Mouse (Mus musculus): ENCODE measurements around the gene Eif4a2.
"Not testable (repeated sequence)": the region's sequence is repeated elsewhere in the genome, so short reads cannot be mapped to it uniquely, and the experiment has no call there.

Gene Eif4a2

DNA sequence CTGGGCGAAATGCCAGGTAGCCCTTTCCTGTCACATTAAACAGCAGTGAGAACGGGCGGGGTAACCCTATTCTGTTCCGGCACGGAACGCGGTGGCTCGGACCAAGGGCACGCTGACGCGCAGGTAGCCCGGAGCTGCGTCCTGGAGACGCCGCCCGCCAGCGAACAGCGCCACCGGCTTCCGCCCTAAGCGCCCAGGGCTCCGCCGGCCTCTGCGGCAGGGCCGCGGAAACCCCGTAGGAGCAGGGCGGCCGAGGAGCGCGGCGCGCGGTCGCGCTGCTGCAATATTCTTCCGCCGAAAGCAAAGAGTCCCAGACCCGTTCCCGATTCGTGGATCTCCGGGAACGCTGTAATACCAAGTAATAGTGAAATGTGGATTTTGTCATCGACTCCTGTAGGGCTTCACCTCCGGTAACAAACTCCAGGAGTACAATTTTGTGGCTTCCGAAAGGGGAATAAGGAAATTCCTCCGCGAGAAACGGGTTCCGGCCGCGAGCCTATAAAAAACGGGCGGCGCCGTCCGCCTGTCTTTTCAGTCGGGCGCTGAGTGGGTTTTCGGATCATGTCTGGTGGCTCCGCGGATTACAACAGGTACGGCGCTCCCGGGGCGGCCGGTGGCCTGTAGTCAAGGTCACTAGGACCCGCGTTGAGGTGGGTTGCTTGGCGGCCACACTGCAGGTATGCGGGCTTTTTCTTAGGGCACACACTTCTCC, at the start of gene Eif4a2:
Gene Eif4a2 (plus strand): TSS at position 214 of the 712 bp plus-strand sequence.
- peak; percentile 92 to 93 for DNase-seq (ENCODE audit: low spot score in 2 of 2)

DNA sequence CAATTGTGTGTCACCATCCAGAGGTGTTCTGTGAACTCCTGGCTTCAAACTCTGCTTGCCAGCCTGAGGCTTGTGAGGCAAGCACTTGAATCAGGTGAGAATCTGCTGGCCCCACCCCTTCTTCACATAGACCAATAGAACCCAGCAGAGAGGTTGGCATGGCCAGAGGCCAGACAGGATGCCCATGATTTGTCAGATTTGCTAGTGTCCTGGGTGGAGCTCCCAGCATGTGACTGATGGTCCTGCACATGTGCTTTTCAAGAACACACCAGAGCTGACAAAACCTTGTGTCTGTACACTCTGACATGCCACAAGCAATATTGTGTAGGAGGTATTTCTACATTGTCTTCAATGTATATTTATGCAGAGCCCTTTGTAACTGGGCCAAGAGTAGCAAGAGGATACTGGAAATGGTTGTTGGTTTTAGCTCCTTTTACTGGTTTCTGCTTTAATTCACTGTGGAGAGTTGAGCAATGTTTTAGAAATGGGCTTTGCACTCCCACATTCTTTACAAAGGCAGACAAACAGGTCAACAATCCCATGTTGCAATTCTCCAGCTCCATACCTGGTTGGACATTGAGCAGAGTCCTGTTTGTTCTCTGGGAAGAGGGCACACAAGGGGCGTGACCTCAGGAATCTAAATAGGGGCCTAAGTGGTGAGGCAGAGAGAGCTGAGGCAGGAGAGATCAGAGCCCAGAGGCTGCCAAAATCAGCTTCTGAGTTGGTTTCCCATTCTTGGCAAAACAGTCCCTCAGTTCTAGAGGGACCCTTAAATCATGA, 49.4 kb upstream of the Eif4a2 start, which contains the start of gene Kng1:
Gene Kng1 (plus strand): TSS at position 198 of the 780 bp plus-strand sequence.
- DNase-seq (ENCODE audit: low spot score in 2 of 2): not testable (repeated sequence)

DNA sequence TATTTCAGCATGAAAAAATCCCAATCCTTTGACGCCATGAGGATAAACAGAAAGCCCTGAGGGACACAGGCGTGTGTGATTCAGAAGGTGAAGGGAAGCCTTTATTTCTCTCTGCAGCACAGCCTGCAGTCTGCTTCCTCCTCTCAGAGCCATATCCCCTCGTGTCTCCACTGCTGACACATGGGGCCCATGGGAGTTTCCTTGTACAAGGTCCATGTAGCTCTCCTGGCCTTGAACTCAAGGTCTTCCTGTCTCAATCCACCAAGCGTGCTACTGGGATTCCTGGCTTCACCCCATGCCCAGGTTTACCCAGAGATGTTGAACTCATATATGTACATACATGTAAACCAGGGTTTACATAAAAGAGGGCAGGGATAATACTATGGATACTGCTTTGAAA, 47.6 kb upstream of the Eif4a2 start:
- DNase-seq (ENCODE audit: low spot score in 2 of 2): not testable (repeated sequence)

DNA sequence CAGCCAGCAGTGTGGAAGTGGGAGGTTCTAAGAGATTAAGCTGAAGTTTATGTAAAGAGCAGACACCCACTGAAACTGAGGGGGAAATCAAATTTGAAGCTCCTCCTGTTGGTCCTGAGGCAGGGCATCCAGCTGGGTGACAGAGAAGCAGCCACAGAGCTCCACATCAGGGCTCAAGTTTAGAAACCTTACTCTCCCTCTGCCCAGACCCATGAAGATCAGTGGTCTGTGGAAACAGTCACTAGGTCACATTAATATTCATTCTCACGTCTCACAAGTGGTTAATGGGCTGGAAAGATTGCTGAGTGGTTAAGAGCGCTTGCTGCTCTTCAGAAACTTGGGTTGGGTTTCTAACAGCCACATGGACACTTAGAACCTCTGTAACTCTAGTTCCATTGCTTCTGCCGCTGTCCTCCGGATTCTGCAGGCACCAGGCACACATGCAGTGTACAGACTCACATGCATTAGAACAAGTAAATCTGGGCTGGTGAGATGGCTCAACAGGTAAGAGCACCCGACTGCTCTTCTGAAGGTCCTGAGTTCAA, 46.4 kb upstream of the Eif4a2 start:
- DNase-seq (ENCODE audit: low spot score in 2 of 2): not testable (repeated sequence)

DNA sequence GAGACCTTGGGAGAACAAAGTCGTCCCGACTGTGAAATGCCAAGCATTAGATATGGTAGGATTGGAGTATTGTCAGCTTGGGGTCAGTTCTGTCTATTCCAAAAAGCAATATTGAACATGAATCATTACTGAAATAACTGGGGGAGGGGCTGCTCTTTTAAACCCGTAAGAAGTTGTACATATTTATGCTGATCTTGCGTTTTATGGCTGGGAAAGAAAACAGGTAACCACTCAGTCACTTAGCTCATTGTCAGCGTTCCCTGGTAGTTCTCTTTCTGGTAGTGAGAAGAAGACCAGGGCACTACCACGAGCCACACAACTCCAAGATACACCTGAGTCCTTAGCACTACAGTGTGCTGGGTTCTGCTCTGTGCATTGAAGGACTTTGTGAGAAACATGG, 29.7 kb upstream of the Eif4a2 start:
- DNase-seq (ENCODE audit: low spot score in 2 of 2): not testable (repeated sequence)

DNA sequence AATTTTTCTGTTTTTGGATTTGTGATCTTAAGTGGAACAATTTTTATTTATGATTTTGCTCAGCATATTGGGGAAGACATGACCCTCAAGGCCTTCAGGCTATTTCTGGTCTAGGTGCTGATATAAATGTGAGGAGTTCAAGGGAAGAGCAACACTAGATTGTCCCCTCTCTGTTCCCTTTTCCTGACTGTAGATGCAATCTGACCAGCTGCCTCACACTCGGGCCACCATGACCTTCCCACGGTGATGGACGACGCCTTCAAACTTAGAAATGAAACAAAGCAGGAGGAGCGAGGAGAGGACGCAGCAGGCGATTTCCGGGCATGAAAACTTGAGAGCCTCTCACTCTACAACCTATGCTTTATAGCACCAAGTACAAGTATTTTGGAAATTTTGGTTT, 20.1 kb upstream of the Eif4a2 start:
- not testable (repeated sequence) for DNase-seq (ENCODE audit: low spot score in 2 of 2)

DNA sequence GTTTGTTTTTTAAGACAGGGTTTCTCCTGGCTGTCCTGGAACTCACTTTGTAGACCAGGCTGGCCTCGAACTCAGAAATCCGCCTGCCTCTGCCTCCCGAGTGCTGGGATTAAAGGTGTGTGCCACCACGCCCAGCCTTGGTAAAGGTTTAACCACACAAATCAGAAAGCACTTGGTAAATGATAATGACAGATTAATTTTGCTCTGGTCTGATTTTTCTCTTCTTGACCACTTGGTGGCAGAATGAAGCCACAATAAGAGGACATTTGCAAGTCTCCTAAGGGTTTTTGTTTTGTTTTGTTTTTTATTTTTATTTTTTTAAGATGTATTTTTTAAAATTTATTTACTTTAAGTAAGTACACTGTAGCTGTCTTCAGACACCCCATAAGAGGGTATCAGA, 19.5 kb upstream of the Eif4a2 start:
- not testable (repeated sequence) for DNase-seq (ENCODE audit: low spot score in 2 of 2)

DNA sequence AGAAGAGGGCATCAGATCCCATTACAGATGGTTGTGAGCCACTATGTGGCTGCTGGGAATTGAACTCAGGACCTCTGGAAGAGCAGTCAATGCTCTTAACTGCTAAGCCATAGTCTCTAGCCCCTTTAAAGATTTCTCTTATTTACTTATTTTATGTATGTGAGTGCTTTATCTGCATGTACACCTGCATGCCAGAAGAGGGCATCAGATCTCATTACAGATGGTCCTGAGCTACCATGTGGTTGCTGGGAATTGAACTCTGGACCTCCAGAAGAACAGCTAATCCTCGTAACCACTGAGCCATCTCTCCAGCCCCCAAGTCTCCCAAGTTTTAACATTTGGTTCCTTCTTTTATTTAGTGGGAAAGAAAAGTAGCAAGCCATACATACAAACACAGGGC, 18.8 kb upstream of the Eif4a2 start:
- DNase-seq (ENCODE audit: low spot score in 2 of 2): not testable (repeated sequence)

DNA sequence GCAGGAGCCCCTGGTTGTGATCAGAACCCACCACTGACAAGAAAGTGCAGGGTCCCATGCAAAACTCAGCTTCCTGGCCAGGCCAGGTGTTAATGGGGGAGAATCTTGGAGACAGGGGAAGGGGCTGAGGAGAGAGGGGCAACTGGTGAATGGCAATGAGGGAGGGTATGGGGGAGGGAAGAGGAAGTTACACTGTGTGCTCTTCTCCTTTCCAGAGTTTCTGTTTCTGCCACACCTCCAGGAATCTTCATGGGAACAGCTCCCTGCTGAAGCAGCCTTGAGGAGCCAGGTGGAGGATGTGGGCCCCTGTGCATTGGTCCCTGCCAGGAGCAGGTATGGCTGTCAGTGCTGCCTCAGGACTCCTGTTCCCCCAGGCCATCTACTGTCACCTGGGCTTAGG, 15.9 kb upstream of the Eif4a2 start:
- DNase-seq (ENCODE audit: low spot score in 2 of 2): not testable (repeated sequence)

DNA sequence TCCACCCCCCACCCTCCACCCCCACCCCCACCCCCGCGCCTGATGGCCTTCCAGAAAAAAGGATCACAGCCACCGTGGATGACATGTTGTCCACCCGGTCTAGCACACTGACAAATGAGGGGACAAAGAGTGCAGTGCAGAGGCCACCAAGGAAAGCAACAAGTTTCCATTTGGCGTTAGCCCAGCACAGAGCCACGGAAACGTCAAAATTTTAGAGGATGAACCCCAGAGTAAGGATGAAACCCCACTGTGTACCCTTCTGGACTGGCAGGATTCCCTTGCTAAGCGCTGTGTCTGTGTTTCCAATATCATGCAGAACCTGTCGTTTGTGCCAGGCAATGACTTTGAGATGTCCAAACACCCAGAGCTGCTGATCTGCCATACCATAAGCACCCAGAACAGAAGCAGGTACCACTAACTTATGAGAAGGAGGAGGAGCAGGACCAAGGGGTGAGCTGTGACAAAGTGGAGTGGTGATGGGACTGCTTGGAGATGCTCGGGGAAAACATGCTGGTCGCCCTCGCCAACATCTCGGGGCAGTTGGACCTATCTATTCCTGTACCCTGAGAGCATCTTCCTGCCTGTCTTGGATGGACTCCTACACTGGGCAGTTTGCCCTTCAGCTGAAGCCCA, 13.8 kb upstream of the Eif4a2 start:
- no peak for DNase-seq (ENCODE audit: low spot score in 2 of 2)

DNA sequence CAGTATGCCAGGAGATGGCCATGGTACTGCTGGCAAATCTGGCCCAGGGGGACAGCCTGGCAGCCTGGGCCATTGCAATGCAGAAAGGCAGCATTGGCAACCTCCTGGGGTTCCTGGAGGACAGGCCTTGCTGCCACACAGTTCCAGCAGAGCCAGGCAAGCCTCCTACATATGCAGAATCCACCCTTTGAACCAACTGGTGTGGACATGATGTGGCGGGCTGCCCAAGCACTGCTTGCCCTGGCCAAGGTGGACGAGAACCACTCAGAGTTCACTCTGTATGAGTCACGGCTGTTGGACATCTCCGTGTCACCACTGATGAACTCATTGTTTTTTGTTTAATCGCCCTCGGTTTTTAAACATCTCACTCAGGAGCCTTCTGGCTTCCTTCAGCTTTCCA, 13.1 kb upstream of the Eif4a2 start:
- DNase-seq (ENCODE audit: low spot score in 2 of 2): no peak

DNA sequence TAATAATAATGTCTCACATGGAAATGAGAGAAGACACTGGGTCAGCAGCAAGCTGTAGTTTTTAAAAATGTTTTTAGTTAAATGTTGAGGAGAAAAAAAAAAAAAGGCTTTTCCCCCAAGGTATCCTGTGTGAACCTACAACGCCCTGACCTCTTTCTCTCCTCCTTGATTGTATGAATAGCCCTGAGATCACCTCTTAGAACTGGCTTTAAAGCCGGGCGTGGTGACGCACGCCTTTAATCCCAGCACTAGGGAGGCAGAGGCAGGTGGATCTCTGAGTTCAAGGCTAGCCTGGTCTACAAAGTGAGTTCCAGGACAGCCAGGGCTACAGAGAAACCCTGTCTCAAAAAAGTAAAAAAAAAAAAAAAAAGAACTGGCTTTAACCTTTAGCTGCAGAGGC, 11.7 kb upstream of the Eif4a2 start:
- not testable (repeated sequence) for DNase-seq (ENCODE audit: low spot score in 2 of 2)

DNA sequence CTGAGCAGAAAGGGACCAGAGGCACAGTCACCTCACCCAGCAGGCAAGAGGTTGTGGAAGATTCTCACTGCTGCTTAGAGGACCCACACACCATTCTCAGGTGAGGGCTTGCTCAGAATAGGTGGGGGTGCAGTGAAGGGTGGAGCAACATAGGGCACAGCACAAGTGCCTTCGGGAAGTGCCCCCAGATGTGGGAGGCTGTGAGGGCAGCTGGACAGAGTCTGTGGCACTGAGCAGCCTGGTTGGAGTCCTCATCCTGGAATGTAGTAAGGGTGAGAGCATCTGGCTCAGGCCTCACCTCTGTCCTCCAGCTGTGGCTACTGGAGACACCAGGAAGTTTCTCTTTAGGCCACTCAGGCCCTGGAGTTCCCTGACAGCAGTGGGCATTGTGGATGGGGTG, 10.4 kb upstream of the Eif4a2 start:
- not testable (repeated sequence) for DNase-seq (ENCODE audit: low spot score in 2 of 2)

DNA sequence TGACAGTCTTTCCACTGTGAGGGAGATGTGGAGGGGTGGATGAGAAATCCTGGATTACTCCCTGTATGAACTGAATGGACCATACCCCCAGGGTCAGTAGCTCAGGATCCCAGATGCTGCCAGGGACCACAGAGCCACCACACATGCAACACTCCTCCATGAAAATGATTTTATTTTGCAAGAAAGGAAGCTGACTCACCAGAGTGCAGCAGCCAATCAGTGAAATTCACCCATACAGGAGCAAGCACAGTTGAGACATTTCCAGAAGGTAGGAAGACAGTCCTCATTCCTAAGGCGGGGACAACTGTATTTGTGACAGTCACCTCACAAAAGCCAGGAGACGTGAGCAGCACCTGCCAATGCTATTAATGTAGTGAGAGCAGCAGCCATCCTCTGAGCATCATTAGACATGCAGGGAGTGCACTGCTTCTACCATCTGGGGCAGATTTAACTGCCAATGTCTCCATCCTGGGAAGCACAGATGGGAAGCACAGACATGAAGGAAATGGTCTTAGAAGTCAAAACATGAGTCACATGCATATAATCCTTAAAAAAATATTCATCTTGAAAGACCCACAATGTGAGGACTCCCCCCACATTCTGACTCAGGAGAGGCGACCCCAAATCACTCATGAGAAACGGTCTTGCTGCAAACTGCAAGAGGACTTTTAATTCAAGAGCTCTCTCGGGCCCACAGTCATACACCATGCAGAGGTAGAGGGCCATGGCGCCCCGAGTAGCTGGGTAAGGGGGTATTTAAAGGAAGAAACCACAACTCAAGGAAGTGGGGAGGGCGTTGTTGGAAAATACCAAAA, 9.7 kb upstream of the Eif4a2 start:
- DNase-seq (ENCODE audit: low spot score in 2 of 2): not testable (repeated sequence)

DNA sequence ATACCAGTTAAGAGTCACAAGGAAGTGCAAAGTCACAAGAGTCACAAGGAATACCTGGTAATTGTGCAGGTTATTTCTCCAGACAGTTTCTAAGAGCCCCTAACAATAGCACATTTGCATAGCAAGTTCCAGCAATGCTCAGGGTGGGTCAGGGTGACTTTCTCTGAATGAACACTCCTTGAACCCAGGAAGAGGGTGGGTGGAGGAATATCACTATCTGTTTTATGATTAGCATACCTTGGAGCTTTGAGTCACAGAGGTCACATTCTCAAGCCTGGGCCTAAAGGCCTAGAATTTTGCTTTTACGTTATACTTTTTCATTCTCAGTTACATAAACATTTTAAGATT, 9.2 kb upstream of the Eif4a2 start:
- DNase-seq (ENCODE audit: low spot score in 2 of 2): not testable (repeated sequence)

DNA sequence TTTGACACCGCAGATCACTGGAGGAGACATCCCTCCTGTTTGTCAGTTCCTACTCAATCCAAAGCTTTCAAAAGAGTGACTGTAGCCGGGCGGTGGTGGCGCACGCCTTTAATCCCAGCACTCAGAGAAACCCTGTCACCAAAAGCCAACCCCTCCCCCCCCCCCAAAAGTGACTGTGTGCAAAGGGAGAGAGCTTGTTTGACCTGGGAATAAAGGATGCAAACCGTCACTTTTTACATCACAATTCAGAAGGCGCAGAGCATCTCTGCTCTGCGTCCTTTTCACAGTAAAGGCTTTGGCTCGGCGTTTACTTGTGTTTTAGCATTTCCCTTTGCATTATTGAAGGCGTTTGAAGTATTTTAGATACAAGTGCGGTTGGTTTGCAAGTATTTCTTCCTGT, 7.6 kb upstream of the Eif4a2 start:
- no peak for DNase-seq (ENCODE audit: low spot score in 2 of 2)

DNA sequence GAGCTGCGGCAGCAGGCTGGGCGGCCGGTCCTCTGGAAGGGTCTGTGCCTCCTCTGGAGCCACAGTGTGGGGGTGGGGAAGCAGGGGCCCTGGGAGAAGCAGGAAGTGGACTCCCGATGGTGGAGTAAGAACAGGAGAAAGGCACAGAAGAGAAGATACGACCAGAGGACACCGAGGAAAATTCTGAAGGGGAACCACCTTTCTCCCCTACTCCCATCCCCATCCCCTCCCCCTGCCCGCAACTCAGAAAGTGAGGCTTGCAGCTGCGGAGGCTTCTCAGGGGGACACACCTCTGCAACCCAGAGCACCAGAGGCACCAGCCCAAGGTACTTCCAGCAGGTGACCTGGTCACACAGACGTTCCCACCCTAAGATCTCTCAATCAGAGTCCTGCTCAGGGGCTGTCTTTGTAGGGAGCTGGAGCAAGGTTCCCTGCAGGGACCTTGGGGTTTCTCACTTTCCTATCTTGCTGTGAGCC, 7.1 kb upstream of the Eif4a2 start:
- no peak for DNase-seq (ENCODE audit: low spot score in 2 of 2)

DNA sequence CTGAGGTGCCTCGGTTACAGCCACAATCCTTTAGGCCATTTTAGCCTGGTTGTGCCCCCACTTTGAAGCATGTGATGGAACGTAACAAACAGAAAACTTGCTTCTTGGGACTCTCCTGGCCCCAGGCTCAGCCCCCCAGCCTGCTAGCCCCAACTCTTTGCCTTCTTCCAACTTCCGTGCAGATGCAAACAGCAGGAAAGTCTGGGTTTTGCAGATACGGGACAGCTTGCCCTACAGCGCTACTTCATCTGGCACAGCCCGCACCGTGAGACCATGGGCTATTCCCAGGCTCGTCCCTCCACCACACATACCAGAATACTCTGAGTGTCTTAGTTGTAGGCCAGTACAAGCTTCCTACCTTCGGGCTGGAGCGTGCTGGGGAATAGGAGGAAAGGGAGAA, 6.6 kb upstream of the Eif4a2 start:
- DNase-seq (ENCODE audit: low spot score in 2 of 2): no peak

DNA sequence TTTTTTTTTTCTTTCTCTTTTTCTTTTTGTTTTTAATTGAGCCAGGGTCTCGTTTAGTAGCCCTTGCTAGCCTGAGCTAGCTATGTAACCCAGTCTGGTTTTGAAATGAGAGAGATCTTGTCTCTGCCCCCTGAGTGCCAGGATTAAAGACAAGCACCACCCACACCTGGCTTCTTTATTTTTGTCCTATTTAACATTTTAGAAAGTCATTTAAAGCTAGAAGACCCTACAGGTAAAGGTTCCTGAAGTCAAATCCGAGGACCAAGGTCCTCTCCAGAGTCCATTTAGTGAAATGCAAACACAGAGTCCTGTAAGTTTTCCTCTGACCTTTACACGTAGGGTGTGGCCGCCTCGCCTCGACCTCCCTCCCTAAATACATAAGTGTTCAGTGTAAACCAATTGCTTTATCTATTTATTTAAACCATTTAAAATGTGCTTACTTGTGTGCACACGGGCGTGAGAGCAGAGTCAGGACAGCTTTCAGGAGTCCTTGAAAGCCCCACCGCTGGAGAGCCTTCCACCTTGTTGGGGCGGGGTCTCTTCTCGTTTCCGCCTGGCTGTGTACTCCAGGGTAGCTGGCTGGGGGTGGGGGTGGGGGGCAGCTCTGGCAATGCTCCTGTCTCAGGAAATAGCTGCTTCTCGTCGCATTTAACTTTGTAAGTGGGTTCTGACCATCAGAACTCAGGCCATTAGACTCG, 4.8 kb upstream of the Eif4a2 start:
- no peak for DNase-seq (ENCODE audit: low spot score in 2 of 2)

DNA sequence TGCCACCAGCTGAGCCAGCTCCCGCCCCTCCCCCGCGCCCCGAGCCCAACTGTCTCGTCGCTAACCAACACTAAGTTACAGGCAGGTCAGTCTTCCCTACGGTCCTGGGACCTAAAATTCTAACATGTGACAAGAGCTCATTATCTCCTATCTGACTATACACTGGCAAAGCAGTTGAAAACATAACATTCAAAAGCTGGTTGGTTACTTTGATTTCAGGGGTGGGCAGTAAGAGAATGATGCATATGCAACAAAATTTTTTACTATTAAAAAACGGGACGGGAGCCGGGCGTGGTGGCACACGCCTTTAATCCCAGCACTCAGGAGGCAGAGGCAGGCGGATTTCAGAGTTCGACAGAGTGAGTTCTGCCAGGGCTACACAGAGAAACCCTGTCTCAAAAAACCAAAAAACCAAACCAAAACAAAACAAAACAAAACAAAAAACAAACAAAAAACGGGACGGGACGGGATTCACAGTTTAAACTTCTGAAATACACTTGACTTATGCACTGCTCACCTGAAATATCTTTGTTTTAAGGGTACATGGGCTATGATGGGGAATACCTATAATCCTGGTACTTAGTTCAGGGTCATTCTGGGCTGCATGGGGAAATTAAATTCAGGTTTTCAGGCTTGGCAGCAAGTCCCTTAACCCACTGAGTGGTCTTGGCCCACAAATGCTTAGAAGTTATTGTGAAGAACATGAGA, 4.1 kb upstream of the Eif4a2 start:
- DNase-seq (ENCODE audit: low spot score in 2 of 2): no peak

Measured in heart, adult 9 months (tissue).